Mouse (Mus musculus) intestine, embryonic 16.5 days (tissue): ENCODE data around the gene Olfr1451. TPM values are rescaled to one million over a fixed set of nuclear protein-coding genes. Genes with fewer than 3 reads are reported as not detected.
"Not testable (repeated sequence)": the region's sequence is repeated elsewhere in the genome, so short reads cannot be mapped to it uniquely, and the experiment has no call there.

Source experiments
- ATAC-seq: fragments of 200-750 bp; cut with Nextera tagmentation; 2 replicates; pipeline ENCODE4 v1.8.0; 2017; ENCODE audit warnings: moderate TSS enrichment, moderate library complexity
- H3K27ac ChIP-seq: fragments of 300-500 bp; sonication (generic); 2 replicates; pipeline ENCODE4 v1.5.1; 2014; ENCODE audit warnings: mild to moderate bottlenecking, low read length
- H3K27me3 ChIP-seq: fragments of 300-500 bp; sonication (generic); replicated peaks from 2 replicates; pipeline ENCODE4 v1.6.1; 2014; ENCODE audit warnings: low read length, control low read depth, mixed read lengths; ENCODE audit not compliant: control insufficient read depth, insufficient read depth
- H3K36me3 ChIP-seq: fragments of 300-500 bp; sonication (generic); 2 replicates; pipeline ENCODE4 v1.6.1; 2014; ENCODE audit warnings: low read length, control low read depth; ENCODE audit not compliant: control insufficient read depth, insufficient read depth
- H3K4me1 ChIP-seq: fragments of 300-500 bp; sonication (generic); 2 replicates; pipeline ENCODE4 v1.6.1; 2014; ENCODE audit warnings: low read length, control low read depth, mixed read lengths; ENCODE audit not compliant: control insufficient read depth, insufficient read depth
- H3K4me2 ChIP-seq: fragments of 300-500 bp; sonication (generic); 2 replicates; pipeline ENCODE4 v1.6.1; 2014; ENCODE audit warnings: low read depth, low read length, control low read depth
- H3K4me3 ChIP-seq: fragments of 300-500 bp; sonication (generic); 2 replicates; pipeline ENCODE4 v1.5.1; 2014; ENCODE audit warnings: mild to moderate bottlenecking, low read length
- H3K9ac ChIP-seq: fragments of 300-500 bp; sonication (generic); 2 replicates; pipeline ENCODE4 v1.6.1; 2014; ENCODE audit warnings: low read depth, low read length
- H3K9me3 ChIP-seq: fragments of 300-500 bp; sonication (generic); 2 replicates; pipeline ENCODE4 v1.6.1; 2016; ENCODE audit warnings: low read length, control low read depth; ENCODE audit not compliant: control insufficient read depth
- WGBS: fragments of 180-500 bp; shearing (Covaris S2); extraction: QIAGEN DNeasy Blood & Tissue Kit; methylation state at CpG from one replicate; pipeline ENCODE4 v1.1.7; 2014; 5-methylcytosine and 5-hydroxymethylcytosine counted together
- polyA plus RNA-seq: library from polyadenylated mRNA; unstranded; fragments of >200 nt; fragmentation: Nextera tagmentation; extraction: Ambion mirVana; gene quantifications from 2 replicates; pipeline ENCODE4 v1.2.1, GENCODE M21; 2015

Olfr1451 gene
- not detected in 2 replicates for polyA plus RNA-seq

GRCm38 (mm10) chr19:12994714-12995113, at the start of gene Olfr1451:
Gene Olfr1451 (plus strand): TSS chr19:12995014.
- Histone ChIP-seq H3K27me3 (no peaks in the 10 kb centered on the region), H3K9ac (no peak within 1 kb of the TSS), H3K9me3 (no peaks in the 10 kb centered on the region), H3K27ac (no peak within 1 kb of the TSS), H3K4me2 (no peak within 1 kb of the TSS), H3K4me1 (no peaks in the 10 kb centered on the region), H3K4me3 (no peak within 1 kb of the TSS), H3K36me3 (no peaks in the 10 kb centered on the region)
- no peak for ATAC-seq
- WGBS, result 75% methylated on average over 2 of the region's 2 CpGs

- ATAC-seq, result no peak
- WGBS, result 89% methylated on average over 1 of the region's 1 CpGs
Observed at GRCm38 (mm10) chr19:12949958-12950357, 44.9 kb upstream of the Olfr1451 start, which contains the start of gene Olfr1450. Gene Olfr1450 (plus strand): TSS chr19:12950258.

GRCm38 (mm10) chr19:12970082-12970481, 24.7 kb upstream of the Olfr1451 start:
- ATAC-seq, H3K9ac ChIP-seq, H3K4me1 ChIP-seq, H3K27ac ChIP-seq, H3K4me3 ChIP-seq, H3K27me3 ChIP-seq, H3K9me3 ChIP-seq, H3K36me3 ChIP-seq, H3K4me2 ChIP-seq: not testable (repeated sequence)
- WGBS, result 83% methylated on average over 5 of the region's 5 CpGs

More at GRCm38 (mm10) chr19:12949958-12950357, 44.9 kb upstream of the Olfr1451 start, which contains the start of gene Olfr1450:
- H3K4me2 ChIP-seq, result no peak within 1 kb of the TSS
- H3K9ac ChIP-seq, result no peak within 1 kb of the TSS
- H3K4me1 ChIP-seq, result no peaks in the 10 kb centered on the region
- no peaks in the 10 kb centered on the region for H3K9me3 ChIP-seq
- H3K27ac ChIP-seq, result no peak within 1 kb of the TSS
- H3K4me3 ChIP-seq, result no peak within 1 kb of the TSS
- H3K27me3 ChIP-seq, result no peaks in the 10 kb centered on the region
- H3K36me3 ChIP-seq, result no peaks in the 10 kb centered on the region

- not testable (repeated sequence) for H3K9me3 ChIP-seq, H3K4me2 ChIP-seq, H3K27me3 ChIP-seq, ATAC-seq, H3K4me3 ChIP-seq, H3K27ac ChIP-seq, H3K9ac ChIP-seq, H3K4me1 ChIP-seq, H3K36me3 ChIP-seq
- WGBS, result 92% methylated on average over 4 of the region's 4 CpGs
Observed at GRCm38 (mm10) chr19:12992316-12992715, 2.5 kb upstream of the Olfr1451 start.

GRCm38 (mm10) chr19:13028227-13028626, 33.4 kb downstream of the Olfr1451 start, which contains the start of gene Olfr1453:
Gene Olfr1453 (minus strand): TSS chr19:13028327.
- no peak within 1 kb of the TSS for H3K27ac ChIP-seq
- no peaks in the 10 kb centered on the region for H3K27me3 ChIP-seq
- no peak within 1 kb of the TSS for H3K4me2 ChIP-seq
- H3K4me1 ChIP-seq, result no peaks in the 10 kb centered on the region
- H3K36me3 ChIP-seq, result no peaks in the 10 kb centered on the region
- WGBS, result 46% methylated on average over 1 of the region's 1 CpGs
- H3K4me3 ChIP-seq, result no peak within 1 kb of the TSS
- no peak for ATAC-seq
- no peaks in the 10 kb centered on the region for H3K9me3 ChIP-seq
- H3K9ac ChIP-seq, result no peak within 1 kb of the TSS

Other genes starting within 250 kb of the Olfr1451 start
- 0.88 and 1.0 TPM in 2 replicates for gene Cntf, start 229.4 kb upstream of the Olfr1451 start, polyA plus RNA-seq
- 8.7 and 9.5 TPM in 2 replicates for gene Zfp91, start 198.9 kb upstream of the Olfr1451 start, polyA plus RNA-seq
- 2.9 and 3.2 TPM in 2 replicates for gene Lpxn, start 198.8 kb upstream of the Olfr1451 start, polyA plus RNA-seq
- gene Gm5244, start 148.3 kb upstream of the Olfr1451 start, polyA plus RNA-seq, result not detected in 2 replicates
- gene Olfr1444, start 137.7 kb upstream of the Olfr1451 start, polyA plus RNA-seq, result not detected in 2 replicates
- gene Olfr1445, start 111.2 kb upstream of the Olfr1451 start, polyA plus RNA-seq, result not detected in 2 replicates
- gene Olfr1446, start 101.5 kb upstream of the Olfr1451 start, polyA plus RNA-seq, result not detected in 2 replicates
- not detected in 2 replicates for gene Olfr1447, start 91.3 kb upstream of the Olfr1451 start, polyA plus RNA-seq
- gene Olfr1448, start 70.6 kb upstream of the Olfr1451 start, polyA plus RNA-seq, result not detected in 2 replicates
- not detected in 2 replicates for gene Olfr1449, start 64.2 kb upstream of the Olfr1451 start, polyA plus RNA-seq
- gene Olfr1450, start 44.8 kb upstream of the Olfr1451 start, polyA plus RNA-seq, result not detected in 2 replicates
- gene Olfr1453, start 33.3 kb downstream of the Olfr1451 start, polyA plus RNA-seq, result not detected in 2 replicates
- not detected in 2 replicates for gene Olfr1454, start 65.6 kb downstream of the Olfr1451 start, polyA plus RNA-seq
- gene Olfr1457, start 102.9 kb downstream of the Olfr1451 start, polyA plus RNA-seq, result not detected in 2 replicates
- gene Olfr1458, start 111.8 kb downstream of the Olfr1451 start, polyA plus RNA-seq, result not detected in 2 replicates
- not detected in 2 replicates for gene Olfr1459, start 154.5 kb downstream of the Olfr1451 start, polyA plus RNA-seq
- not detected in 2 replicates for gene Olfr1461, start 168.0 kb downstream of the Olfr1451 start, polyA plus RNA-seq
- gene Olfr1462, start 190.7 kb downstream of the Olfr1451 start, polyA plus RNA-seq, result not detected in 2 replicates
- gene Olfr1463, start 236.3 kb downstream of the Olfr1451 start, polyA plus RNA-seq, result not detected in 2 replicates